Mouse (Mus musculus) cerebellum, adult 9-10 months (tissue): Measurements from ENCODE around the gene Hip1r.
"Not testable (repeated sequence)": the region's sequence is repeated elsewhere in the genome, so short reads cannot be mapped to it uniquely, and the experiment has no call there.

Experiments used
- DNase-seq: peaks from one replicate; pipeline ENCODE4 v3.0.0; 2022

The Hip1r gene

DNA sequence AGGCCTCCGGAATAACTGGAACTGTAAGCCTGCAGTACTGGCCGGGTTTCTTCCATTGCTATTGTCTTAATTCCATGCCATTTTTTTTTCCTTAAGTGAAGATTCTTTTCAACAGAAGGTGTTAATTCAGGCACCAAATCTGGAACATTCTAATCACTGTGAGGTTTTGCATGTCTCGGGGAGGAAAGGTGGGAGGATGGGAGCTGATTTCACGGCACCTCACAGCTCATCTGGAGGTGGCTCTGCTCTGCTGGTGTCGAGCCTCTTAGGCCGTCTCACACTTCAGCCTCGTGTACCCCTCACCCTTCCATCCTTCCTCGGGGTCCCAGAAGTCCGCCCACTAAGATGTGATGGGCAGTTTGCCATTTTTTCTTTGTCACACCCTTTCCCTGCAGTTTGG is 67.7 kb downstream of the Hip1r start:
- DNase-seq: no peak

- DNase-seq: no peak
Measured at GRCm38 (mm10) chr5:124043212-124043978, 70.0 kb downstream of the Hip1r start.

GRCm38 (mm10) chr5:124043999-124044398 is 70.6 kb downstream of the Hip1r start:
- no peak for DNase-seq

DNA sequence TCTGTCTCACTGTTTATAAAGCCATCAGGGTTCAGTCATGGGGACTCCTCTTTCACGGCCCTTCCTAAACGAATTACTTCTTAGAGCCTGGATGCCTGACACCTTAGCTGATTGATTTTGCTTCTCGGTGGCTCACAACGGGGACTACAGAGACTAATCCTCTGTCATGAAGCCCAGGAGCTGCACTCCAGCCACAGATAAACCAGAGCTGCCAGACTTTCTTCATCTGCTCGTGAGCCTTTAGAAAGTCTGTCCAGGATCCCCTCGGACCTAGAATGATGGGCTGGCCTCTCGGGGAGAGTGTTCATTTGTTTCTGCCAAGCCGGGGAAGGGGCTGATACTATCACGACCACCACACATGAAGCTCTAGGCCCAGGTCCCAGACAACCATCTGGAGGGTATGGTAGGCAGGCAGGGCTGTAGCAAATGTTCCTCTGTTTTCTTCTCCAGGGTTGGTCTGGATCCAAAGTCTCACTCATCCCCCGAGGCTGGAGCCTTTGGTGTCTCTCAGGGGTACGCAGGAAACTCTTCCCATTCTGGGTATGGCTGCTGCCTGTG is 72.1 kb downstream of the Hip1r start:
- DNase-seq: no peak

DNA sequence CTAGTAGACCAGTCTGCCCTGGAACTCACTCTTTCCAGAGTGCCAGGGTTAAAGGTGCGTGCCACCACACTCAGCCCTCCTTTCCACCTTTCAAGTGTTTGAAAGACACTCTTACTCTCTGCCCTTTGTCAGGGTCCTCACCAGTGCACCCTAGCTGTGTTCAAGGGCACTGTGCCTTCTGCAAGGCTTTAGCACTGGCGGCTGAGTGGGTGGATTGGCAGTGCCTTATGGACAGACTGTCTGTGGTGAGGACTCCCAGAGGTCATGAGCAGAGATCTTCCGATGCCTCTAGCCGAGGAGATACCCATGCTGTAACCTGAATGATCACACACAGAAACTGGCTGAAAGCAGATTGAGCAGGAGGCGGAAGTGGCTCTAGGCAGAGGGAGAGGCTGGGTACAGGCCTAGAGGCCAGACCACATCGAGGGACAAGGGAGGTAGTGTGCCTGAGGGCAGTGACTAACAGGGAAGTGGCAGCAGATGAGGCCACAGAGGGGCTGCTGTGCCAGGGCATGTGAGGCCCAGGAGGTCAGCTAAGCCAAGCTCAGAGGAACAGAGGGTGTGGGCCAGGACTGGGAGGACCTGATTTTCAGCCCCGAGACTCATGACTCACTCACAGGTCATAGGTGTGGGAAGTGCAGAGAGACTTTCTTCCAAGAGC is 73.4 kb downstream of the Hip1r start:
- DNase-seq: no peak

DNA sequence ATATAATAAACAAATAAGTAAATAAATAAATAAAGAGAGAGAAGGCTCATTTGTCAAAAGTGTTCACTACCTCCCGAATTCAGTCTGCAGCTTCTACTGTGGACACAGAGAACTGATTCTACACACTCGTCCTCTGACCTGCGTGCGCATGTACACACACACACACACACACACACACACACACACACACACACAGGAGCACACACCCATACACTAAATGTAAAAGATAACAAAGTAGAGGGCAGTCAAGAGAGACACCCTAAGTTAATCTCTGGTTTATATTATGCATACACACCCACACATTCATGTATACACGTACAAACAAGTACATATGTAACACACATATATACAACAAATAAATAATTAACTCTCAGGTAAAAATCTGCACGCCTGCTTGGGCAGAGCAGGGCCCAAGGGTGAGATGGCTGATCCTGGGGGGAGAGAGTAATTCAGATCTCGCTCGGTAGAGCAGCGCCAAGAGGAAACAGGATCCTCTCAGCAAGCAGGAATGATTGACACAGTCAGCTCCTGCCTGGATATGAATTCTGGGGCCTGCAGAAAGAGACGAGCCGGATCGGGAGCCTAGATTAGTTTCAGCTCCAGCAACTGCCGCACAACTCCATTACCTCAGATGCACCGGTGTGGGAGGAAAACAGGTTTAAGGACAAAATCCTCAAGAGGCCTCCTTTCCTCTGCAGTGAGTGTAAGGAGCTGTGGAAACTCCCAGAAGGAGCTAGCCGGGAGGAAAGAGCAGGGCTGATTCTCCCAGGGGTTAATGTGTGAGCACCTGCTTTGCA is 76.0 kb downstream of the Hip1r start:
- DNase-seq: no peak

DNA sequence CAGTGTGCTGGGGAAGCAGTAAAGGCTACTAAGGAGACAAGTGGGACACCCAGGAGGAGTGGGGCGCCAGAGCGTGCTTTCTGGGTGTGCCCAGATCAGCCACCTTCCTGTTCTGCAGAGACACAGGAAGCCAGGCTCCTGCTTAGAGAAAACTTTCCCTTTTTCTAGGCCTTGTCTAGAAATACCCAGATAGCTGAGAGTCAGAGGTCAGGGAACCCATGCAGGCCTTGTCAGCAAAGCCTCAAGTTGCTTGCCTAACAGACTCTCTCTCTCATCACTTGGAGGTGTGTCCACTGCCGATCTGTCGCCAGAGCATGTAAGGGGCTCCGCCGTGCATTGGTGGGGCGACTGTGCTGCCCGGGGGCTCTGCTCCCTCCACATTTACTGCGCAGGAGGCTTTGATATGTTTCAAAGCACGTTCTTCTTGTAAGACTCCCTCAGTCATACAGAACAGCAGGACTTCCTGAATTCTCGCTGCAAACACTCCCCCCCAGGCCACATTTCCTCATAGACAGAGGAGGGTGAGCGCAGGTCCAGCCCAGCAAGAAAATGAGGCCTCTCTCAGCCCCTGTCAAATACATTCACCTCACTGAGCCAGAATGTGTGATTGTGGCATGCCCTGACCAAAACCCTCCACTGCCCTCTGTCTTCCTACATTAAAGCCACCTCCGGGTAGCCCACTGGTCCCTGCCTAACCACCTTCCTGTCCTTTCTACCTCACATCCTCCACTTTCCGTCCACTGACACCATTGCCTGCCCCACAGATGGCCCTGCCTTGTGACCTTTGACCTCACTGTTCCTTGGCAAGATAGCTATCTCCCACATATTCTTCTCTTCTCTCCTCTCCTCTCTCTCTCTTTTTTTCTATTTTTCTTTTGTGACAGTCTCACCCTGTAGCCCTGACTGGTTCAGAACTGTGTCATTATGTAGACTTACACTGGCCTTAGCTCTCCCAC is 76.9 kb downstream of the Hip1r start:
- DNase-seq: no peak

DNA sequence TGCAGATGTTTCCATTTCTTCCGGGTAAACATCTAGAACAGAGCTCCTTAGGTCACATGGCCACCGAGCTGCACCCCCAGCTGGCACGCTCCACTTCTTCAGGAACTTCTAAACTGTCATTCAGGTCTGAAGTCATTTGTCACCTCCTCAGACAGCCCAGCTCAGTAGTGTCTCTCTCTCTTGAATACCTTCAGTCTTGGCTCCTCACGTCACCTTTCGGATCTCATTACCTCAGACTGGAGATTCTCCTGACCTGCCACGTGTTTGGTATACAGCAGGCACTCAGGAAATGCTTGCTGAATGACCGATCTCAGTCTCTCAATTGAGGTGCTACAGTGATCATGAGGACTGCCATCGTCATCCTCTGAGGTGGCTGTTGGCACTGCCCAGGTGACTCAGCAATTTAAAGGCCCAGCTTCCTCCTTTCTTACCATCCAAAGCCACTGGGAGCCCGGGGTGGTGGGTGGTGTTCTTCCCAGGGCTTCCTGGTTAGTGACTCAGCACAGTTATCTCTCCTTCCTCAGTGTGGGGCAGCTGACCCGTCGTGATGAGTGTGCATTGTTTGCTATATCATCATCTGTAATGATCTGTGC is 78.6 kb downstream of the Hip1r start:
- no peak for DNase-seq

GRCm38 (mm10) chr5:124052641-124053040 is 79.2 kb downstream of the Hip1r start:
- DNase-seq: not testable (repeated sequence)
